Mouse (Mus musculus): ENCODE results near the gene Lta.

Gene Lta

DNA sequence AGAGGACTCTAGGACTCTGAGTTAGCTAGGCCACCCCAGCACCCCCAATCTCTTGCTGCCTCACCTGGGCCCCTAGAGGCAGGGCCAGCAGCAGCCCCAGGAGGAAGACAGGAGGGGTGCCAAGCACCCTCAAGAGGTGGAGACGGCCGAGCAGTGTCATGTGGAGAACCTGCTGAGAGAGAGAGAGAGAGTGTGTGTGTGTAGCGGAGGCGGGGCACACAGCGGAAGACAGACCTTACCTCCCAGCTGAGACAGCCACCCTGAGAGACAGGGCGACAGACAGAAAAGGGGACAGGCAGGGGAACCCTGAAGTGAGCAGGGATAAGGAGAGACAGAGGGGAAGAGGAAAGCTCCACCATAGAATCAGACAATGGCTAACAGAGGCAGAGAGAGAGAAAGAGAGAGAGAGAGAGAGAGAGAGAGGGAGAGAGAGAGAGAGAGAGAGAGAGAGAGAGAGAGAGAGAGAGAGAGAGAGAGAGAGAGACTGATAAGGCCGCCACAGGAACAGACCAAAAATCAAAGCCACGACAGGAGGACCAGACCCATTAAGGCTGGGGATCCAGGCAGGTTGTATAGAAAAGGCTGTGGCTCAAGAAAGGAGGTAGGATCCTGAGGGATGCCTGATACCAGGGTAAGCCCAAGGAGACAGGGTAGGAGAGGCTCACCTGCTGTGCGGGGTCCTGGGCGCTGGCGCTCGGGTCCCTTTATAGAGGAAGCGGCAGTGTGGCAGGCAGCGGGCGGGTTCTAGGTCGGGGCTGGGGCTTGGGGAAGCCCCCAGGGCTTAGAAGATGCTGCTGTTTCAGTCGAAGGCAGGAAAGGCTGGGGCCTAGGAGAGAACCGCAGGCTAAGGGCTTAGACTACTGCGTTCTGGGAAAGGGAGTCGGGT lies at the start of gene Lta:
Lta (minus strand) TSS at position 858 of the 886 bp plus-strand sequence.
- no peak for DNase-seq (ENCODE audit: inconsistent age in 2 of 2, low spot score in 1 of 2)

DNA sequence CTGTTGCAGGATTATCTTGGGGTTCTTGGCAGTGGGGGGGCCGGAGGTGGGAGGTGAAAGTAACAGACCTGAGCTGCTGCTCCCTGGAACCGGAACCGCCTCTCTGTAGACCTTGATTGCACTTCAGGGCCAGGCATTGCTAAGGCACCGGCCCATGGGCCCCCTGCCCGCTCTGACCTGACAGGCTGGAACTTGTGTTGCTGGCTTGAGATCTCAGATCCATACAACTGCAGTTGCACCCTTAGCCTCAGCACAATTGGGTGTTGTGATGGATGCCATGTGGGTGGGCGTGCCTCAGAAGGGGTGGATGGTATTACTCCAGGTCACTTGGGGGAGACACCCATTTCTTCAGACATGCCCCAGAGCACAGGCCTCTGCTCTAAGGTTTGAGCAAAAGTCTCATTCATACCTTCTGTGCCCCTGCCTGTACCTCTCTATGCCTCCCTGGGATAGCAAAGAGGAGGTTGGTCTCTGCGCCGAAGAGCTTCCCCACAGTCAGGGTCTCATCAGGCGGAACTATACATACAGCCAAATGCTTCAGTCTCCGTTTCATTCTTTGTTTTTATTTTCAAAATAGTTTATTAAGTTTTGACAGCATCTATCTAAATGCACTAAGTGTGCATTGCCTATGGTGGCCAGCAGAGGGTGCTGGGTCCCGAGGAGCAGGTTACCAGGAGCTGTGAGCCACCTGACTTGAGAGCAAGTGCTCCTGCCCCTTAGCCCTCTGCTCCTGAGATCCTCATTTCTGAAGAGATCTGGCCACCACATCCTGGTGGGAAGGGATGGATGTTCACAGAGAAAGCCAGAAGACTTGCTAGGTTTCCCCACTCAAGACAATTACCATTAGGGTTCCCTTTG lies 49.3 kb upstream of the Lta start:
- peak; percentile 65 to 87 for DNase-seq (ENCODE audit: inconsistent age in 2 of 2, low spot score in 1 of 2)

DNA sequence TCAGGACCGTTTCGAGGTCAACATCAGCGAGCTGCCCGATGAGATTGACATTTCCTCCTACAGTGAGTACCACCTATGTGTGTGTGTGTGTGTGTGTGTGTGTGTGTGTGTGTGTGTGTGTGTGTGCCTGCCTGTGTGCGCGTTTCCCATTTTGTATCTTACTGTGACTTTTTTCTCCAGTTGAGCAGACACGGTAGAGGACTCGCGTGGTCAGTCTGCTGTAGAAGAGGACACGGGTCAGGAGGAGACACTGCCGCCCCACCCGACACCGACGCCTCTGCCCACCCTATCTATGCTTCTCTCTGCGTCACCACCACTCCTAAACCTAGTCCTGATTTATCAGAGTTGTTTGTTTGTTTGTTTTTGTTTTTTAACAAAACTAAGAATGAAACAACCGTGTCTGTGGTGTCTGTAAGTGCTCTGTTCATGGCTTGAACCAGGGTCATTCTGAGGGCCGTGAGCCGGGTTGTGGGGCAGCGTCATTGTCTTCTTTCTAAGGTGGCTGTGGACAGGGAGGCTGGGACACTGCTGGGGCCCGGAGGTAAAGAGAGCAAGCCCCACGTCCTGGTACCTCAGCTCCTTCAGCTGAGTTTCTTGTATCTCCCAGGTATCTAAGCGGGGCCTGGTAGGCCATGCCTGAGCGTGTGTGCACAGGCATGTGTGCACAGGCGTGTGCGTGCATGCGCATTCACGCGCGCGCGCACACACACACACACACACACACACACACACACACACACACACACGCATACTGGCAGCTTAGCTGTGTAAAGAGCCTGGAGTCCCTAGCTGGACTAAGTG lies 48.3 kb upstream of the Lta start:
- peak; percentile 21 to 56 for DNase-seq (ENCODE audit: inconsistent age in 2 of 2, low spot score in 1 of 2)

DNA sequence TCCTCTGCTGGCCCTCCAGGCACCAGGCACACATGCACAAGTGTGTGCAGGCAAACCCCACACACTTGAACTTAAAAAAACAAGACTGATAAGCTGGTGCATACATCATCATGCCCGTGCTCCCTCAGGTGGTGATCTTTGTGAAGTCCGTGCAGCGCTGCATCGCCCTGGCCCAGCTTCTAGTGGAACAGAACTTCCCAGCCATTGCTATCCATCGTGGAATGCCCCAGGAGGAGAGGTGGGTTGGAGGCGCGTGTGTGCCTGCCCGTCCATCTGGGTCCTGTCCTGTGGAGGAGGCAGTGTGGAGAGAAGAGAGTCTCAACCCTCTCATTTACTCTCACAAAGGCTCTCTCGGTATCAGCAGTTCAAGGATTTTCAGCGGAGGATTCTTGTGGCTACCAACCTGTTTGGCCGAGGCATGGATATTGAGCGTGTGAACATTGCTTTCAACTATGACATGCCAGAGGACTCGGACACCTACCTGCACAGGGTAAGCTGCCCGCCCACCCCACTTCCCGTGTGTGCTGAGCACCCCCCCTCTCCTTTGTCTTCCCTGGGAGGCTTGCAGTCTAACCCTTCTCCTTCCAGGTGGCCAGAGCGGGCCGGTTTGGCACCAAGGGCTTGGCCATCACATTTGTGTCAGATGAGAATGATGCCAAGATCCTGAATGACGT lies 47.6 kb upstream of the Lta start:
- peak; percentile 38 to 73 for DNase-seq (ENCODE audit: inconsistent age in 2 of 2, low spot score in 1 of 2)

DNA sequence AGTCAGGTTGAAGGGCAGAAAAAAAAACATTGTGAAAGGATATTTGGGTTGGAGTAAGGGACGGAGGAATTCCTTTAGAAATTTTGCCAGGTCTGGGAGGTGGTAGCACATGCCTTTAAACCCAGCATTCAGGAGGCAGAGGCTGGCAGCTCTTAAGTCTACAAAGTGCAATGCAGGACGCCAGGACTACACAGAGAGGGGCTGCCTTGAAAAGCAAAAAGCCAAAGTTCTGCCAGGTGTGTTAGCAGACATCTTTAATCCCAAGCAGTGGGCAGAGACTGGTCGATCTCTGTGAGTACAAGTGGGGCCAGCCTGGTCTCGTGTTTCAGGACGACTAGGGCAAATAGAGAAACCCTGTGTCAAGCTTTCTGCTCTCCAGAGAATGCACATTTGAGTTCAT lies 46.8 kb upstream of the Lta start:
- peak; percentile 9 to 49 for DNase-seq (ENCODE audit: inconsistent age in 2 of 2, low spot score in 1 of 2)

DNA sequence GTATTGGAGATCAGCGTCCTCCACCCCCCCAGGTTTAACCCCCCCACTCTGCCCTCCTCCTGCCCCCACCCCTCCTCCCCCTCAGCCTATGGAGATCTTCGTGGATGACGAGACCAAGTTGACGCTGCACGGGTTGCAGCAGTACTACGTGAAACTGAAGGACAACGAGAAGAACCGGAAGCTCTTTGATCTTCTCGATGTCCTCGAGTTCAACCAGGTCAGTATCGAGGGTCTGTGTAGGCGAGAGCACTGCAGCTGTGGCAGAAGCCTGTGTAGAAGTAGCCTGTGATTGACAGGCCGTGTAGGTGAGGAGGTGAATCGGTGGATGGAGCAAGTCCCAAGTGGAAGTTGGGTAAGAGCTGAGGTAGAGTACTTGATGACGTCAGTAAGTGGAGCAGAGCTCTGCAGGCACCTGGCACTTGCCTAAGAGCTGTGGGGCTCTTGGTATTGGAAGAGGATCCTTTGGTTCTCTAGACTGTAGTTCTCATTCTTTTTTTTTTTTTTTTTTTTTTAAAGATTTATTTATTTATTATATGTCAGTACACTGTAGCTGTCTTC lies 46.1 kb upstream of the Lta start:
- peak; percentile 27 to 55 for DNase-seq (ENCODE audit: inconsistent age in 2 of 2, low spot score in 1 of 2)

DNA sequence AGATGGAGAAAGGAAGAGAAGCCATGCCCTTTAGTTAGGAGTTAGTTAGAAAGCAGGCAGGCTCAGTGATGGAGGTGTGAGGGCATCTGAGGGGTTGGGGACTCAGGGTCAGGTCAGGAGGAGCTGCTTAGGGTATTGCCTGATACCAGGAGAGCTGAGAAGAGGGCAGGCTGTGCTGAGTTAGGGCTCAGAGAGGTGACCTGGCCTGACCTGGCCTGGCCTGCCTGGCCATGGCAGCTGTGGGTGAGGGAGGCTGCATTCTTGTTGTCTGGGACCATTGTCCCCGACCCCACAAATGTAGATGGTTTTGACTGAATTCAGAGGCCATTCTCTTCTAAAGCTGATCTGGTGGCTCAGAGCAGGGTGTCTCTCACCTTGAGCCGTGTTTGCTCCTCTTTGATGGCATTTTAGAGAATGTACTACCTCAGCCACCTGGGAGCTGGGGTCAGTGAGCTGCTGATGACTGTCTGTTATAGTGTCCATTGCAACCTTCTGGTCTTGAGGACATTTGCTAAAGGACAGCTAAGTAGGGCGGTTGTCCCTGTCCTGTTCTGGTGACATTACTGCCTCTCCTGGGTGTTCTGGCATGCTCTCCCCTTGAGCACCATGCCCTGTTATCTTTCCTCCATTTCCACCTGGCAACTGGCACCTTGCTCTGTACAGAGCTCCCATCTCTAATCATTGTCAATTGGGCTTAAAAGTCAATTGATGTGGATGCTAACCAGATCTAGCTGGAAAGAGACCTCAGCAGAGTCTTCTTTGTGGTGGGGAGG lies 45.4 kb upstream of the Lta start:
- DNase-seq (ENCODE audit: inconsistent age in 2 of 2, low spot score in 1 of 2), result peak; percentile 13 to 58

DNA sequence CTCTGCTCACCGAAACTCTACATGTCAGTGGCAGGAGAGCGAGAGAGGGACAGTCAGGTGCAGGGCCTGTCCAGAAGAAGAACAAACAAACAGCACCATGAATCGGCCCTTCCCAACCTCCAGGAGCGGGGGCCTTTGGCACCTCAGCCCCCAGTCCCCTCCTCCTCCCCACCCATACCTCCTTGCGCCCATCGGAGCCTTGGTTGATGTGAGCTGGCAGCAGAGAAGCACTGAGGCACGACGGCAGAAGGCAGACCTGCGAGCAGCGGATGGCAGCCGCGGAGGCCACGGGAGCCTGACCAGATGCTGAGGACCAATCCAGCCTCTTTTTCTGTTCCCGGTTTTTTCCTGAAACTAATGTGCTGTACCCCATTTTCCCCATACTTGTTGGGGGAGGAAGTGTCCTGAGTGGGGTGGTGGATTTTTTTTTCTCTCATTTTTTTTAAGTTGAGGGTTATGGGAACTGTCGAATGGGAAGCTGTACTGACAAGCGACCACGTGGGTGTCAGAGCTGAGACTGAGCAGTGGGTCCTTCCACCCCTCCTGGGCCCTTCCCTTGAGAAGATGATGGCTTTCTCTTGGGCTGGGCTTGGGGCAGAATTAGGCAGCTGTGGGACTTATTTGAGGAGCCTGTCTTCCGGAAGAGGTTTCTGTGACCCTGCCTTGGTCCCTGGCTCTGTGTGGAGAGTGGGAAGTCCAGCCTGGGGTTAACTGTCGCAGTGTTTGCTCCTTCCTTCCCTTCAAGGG lies 44.5 kb upstream of the Lta start:
- peak in 1 of 2 experiments; percentile 43 for DNase-seq (ENCODE audit: inconsistent age in 2 of 2, low spot score in 1 of 2)

DNA sequence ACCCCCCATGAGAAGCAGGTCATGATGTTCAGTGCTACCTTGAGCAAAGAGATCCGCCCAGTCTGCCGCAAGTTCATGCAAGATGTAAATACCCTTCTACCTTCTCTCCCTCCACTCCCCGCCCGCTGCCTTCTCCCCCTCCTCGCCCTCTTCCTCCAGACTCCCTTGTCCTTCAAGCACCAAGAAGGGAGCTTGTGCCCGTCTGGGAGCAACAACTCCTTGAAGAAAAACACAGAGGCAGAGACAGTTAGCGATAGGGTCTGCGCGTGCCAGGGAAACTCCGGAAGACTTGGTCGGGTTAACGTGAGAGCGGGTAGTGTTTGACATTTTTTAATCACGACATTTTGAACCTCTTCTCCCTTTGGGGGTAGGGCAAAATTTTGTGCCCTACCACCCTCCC lies 43.8 kb upstream of the Lta start:
- DNase-seq (ENCODE audit: inconsistent age in 2 of 2, low spot score in 1 of 2), result peak in 1 of 2 experiments; percentile 32

DNA sequence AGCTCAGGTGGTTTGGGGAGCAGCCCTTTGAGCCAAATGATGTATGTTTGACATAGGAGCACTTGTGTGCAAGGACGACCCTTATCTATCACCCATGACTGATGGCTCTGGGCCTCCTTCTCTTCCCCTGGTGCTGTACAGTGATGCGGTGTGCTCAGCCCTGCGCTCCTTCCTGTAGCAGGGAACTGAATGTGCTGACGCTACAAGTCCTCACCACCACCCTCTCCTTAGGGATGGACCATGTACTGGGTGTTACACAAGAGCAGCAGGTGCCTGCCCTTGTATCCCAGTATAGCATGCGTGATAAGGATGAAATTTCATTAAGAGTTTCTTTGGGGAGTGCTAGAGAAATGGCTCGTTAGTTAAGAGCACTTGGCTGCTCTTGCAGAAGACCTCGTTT lies 42.0 kb upstream of the Lta start:
- DNase-seq (ENCODE audit: inconsistent age in 2 of 2, low spot score in 1 of 2), result peak in 1 of 2 experiments; percentile 40

DNA sequence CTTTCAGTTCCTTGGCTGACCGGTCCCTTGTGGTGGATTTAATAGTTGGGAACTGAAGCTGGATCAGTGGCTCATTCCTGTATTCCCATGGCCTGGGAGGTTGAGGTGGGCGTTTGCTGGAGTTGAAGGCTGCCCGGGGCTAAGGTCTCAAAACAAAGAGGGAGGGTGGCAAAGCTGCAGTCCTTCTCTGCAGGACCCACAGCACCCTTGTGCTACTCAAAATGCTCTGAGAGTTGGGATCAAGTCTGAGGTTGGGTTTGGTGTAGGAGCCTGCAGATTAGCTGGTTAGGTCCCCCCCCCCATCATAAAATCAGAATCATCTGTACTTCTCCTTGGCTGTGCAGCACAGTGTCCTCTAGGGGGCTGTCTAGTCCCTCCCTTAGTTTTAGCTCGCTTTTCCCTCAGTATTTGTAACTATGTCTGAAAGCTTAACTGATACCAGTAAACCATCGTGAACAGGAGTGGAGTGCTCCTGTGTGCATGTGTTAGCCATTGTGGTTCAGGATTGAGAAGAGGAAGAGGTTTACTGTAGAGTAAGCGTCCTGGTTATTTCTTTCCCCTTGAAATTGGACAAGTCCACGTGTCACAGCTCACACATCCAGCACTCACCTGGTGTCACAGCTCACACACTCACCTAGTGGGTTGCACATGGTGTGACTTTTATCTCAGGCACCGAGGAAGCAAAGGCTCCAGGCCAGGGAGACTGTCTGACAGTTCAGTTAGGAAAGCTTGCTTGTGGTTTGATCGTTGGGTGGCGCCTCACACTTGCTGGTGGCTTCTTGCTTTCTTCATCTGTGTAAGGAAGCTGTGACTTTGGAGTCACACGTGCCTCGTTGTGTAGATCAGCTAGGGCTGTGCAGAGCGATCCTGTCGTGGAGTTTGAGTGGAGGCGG lies 40.8 kb upstream of the Lta start:
- DNase-seq (ENCODE audit: inconsistent age in 2 of 2, low spot score in 1 of 2), result peak; percentile 16 to 57

DNA sequence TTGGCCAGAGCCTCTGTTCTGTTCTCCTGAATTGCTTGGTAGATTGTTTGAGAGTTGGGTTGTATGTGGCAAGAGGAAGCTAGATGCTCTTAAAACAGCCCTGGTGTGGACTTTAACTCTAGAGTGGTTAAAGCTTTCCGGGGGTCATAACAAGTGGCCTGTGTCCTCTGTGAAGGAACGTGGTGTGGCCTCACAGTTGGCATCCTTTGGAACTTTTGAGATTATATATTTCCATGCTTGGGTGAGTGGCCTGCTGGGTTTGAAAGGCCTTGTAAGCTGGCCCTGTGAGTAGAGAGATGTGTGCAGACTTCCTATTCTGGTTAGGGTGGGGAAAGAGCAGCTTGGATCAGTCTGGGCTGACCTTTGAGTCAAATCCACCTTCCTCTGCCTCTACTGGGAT lies 39.8 kb upstream of the Lta start:
- DNase-seq (ENCODE audit: inconsistent age in 2 of 2, low spot score in 1 of 2), result no peak

DNA sequence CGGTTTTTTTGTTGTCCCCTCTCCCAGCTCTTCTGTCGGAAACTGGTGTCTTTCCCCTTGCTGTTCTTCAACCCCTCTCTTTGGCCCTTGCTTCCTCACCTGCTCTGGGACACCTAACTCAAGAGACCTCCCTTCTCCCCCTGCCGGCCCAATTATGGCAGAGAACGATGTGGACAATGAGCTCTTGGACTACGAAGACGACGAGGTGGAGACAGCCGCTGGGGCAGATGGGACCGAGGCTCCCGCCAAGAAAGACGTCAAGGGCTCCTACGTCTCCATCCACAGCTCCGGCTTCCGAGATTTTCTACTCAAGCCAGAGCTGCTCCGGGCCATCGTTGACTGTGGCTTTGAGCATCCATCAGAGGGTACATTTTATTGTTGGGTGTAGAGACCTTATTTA lies 37.9 kb upstream of the Lta start:
- DNase-seq (ENCODE audit: inconsistent age in 2 of 2, low spot score in 1 of 2), result peak; percentile 58 to 77

DNA sequence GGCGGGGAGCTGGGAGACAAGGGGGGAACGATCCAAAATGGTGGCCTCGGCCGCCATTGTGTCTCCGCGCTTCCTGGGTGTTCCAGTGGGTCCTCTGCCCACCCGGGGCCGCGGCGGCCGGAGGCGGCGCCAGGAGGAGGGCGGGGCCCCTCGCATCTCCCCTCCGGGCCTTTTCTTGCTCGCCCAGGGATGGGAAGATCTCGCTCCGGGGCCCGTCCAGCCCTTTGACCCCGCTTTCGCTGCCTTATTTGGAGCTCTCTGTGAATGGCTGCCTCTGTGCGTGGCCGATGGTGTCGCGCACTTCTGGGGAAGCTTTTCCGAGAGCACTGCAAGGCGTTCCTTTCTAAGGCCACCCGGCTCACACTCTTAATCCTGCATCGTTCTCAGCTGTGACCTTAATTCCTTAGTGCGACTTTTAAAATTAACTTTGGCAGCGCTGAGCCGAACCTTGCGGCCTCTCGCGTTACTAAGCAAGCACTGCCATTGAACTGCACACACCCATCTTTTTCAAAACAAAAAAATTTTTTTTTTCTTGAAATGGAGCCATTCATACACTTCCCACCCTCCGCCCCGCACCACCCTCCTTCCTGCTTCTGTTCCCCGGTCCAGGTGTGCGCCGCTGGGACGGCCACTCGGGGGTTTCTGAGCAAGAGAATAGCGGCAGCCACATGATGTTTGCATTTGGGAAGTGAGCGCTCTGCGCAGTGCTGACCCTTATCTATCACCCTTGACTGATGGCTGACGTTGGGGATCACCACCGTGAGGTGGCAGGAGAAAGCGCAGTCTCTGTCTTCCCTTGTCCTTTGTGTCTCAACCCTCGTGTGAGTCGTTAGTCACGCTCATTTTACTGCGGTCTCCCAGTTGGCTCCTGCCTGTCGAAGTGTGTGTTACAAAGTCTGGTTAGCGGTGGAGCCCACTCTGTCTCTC lies 37.1 kb upstream of the Lta start:
- peak; percentile 78 to 90 for DNase-seq (ENCODE audit: inconsistent age in 2 of 2, low spot score in 1 of 2)

DNA sequence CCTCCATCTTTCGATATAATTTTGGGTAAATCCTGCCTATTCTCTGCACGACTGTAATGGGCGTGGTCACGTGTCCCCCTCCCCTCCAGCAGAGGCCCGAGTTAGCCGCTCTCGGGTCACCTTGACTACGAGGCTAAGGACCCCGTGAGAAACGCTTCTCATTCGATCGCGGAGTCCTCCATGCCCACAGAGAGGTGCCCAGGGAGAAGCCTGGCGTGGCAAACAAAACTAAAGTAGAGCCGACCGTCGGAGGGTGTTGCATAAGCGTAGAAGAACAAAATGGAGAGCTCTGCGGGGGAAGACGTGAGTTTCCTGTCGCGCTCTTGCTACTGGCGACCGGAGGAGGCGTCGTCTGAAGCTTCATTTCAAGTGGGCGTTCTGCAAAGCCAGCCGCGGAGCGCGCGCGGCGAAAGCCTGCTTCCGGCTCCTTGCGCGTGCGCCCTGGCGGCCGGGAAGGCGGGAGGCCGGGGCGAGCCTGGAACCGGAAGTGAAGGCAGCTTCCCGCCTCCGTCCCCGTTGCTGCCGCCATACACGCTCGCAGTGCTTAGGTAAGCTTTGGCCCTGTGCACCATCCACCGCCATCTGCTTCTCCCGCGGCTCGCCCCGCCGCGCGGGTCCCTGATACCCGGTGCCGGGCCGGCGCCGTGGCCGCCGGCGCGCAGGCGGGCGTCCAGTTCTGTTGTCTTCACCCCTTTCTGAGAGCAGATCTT lies 36.3 kb upstream of the Lta start, which contains the start of gene Ddx39b:
Ddx39b (plus strand) TSS at position 442 of the 710 bp plus-strand sequence.
- DNase-seq (ENCODE audit: inconsistent age in 2 of 2, low spot score in 1 of 2), result peak; percentile 98 to 99
